Mouse (Mus musculus) c-Kit-negative CD71-positive TER-119-positive erythroid progenitor cells, embryonic 14.5 days (primary cell): ENCODE measurements around the gene Fam118a.

ENCODE experiments used
- DNase-seq: peaks from one replicate; pipeline ENCODE4 v3.0.0-alpha.2; 2013; ENCODE audit warnings: low read depth, low spot score

The Fam118a gene

DNA sequence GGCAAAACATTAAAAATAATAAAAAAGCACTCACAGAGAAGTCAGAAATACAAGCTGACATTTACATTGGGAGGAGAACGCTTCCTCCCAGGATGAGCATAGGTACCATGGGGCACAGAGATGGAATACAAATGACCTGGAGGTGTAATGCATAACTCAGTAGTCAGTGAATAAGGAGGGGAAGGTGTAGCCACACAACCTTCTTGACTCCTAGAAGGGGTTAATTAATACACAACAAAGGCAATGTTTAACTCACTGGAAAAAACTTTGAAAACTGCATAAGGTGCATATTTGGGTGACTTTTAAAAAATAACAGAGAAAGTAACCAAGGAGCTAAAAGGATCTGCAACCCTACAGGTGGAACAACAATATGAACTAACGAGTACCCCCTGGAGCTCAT is 43.9 kb downstream of the Fam118a start:
- no peak for DNase-seq

GRCm38 (mm10) chr15:85085641-85086040 is 56.9 kb downstream of the Fam118a start:
- no peak for DNase-seq
